Mouse (Mus musculus): ENCODE results near the gene Obscn. TPM values are rescaled to one million over a fixed set of nuclear protein-coding genes. Genes with fewer than 3 reads are reported as not detected.

The Obscn gene
- polyA plus RNA-seq (2012; ENCODE audit: insufficient read depth, insufficient read length, low replicate concordance, missing spikeins): not detected in 2 replicates

DNA sequence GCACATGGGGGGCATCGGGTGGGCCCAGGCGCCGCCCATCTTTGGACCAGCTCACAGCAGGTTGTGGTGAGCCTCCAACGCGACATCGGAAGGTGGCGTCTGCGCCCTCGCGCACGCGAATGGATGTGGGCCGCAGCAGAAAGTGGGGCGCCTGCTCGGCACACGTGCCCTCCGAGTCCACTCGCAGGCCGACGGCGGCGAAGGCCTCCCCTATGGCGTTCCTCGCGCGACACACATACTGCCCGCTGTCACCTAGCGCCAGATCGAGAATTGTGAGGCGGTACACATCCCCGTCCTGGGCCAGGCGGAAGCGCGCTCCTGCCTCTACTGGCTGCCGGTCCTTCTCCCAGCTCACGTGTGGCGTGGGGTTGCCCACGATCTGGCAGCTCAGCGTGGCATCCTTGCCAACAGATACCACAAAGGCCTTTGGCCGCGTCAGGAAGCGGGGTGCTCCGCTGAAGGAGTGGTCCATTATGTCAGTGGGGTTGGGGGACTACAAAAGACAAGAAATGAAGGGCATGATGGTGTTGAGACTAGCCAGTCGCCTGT, at the start of gene Obscn:
TSS of gene Obscn (minus strand) at position 499 of the 549 bp plus-strand sequence.
- H3K27ac ChIP-seq (ENCODE audit: insufficient read depth, low read depth, low read length): no peak within 1 kb of the TSS
- H3K4me3 ChIP-seq (ENCODE audit: insufficient read depth, low read depth, low read length): no peak within 1 kb of the TSS
- TF ChIP-seq CTCF (IDR thresholded peaks at IDR 0.05; ENCODE audit: insufficient read depth, low read depth, low read length) (no peak), POLR2A (IDR thresholded peaks at IDR 0.05; ENCODE audit: insufficient read depth, low read depth, low read length) (no peak)
- WGBS: 18% methylated on average over 44 of the region's 44 CpGs
- H3K4me1 ChIP-seq (ENCODE audit: control insufficient read depth, insufficient read depth, low read length): peaks cover 14% of the 10 kb centered on the region

DNA sequence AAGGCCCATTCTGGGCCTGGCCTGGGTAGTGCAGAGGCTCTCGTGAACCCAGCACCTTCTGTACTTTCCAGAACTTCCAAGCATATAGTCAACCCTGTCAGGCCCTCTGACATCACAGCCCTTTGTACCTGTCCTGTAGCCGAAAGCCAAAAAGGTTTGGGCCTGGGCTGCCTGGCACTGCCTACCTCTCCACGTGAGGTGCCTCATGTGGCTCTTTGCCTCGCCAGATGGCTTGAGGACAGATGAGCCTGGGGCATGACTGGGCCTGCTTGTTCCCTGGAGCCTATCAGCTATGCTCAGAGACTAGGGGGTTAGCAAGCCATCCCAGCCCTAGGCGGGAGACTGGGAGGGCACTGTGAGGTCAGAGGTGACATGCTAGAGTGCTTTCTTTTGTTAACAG, 49.3 kb upstream of the Obscn start:
- Histone ChIP-seq H3K4me1 (ENCODE audit: control insufficient read depth, insufficient read depth, low read length) (peaks cover 10% of the 10 kb centered on the region; the same call in 1 of the 2 replicates), H3K27ac (ENCODE audit: insufficient read depth, low read depth, low read length) (no peak overlapping the region), H3K4me3 (ENCODE audit: insufficient read depth, low read depth, low read length) (no peak overlapping the region)
- no peak for TF ChIP-seq POLR2A (IDR thresholded peaks at IDR 0.05; ENCODE audit: insufficient read depth, low read depth, low read length)
- no peak for TF ChIP-seq CTCF (IDR thresholded peaks at IDR 0.05; ENCODE audit: insufficient read depth, low read depth, low read length)
- WGBS: 90% methylated on average over 5 of the region's 5 CpGs

DNA sequence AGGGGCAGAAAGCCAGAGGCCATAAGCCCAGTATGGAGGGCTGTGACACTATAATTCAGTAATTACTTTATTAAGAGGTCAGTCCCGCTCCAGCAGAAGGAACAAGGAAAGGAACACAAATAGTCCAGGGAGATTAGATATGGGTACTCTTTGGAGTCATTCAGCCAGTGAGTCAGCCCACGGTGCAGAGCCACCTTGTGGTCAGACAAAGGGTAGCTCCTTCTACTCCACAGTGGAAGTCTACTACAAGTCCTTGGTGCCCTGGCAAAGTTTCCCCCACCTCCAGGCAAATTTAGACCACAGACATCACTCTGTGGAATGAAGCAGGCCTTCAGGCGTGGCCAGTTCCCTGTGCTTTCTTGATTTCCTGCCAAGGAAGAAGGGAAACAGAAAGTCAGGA, 47.6 kb upstream of the Obscn start:
- TF ChIP-seq CTCF (IDR thresholded peaks at IDR 0.05; ENCODE audit: insufficient read depth, low read depth, low read length): no peak
- no peak for TF ChIP-seq POLR2A (IDR thresholded peaks at IDR 0.05; ENCODE audit: insufficient read depth, low read depth, low read length)
- no peak overlapping the region for H3K27ac ChIP-seq (ENCODE audit: insufficient read depth, low read depth, low read length)
- H3K4me3 ChIP-seq (ENCODE audit: insufficient read depth, low read depth, low read length): no peak overlapping the region
- peaks cover 4% of the 10 kb centered on the region; the same call in 1 of the 2 replicates for H3K4me1 ChIP-seq (ENCODE audit: control insufficient read depth, insufficient read depth, low read length)
- WGBS: 27% methylated on average over 3 of the region's 3 CpGs

DNA sequence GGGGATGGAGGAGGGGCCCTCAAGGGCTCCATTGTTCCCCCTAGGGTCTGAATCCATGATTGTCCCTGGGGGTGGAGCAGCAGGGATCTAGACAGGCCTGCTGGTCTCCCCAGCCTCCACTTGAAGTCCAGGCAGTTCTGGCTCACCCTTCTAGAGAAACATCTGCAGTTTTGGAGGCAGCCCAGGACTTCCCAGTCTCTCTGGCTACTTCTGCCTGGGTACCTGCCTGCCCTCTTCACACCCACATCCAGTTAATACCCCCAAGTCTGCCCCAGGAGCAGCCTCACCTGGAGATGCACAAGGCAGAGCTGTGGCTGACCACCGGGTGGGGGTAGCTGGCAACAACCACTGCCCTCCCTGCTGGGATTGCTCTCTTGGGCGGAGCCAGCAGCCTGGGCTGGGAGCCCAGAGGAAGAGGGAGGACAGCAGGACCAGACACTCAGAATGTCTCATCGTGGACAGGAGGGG, 46.7 kb upstream of the Obscn start, which contains the start of gene Gjc2:
TSS of gene Gjc2 (minus strand) at position 350 of the 468 bp plus-strand sequence.
- no peak within 1 kb of the TSS for H3K27ac ChIP-seq (ENCODE audit: insufficient read depth, low read depth, low read length)
- TF ChIP-seq POLR2A (IDR thresholded peaks at IDR 0.05; ENCODE audit: insufficient read depth, low read depth, low read length): no peak
- no peak for TF ChIP-seq CTCF (IDR thresholded peaks at IDR 0.05; ENCODE audit: insufficient read depth, low read depth, low read length)
- H3K4me1 ChIP-seq (ENCODE audit: control insufficient read depth, insufficient read depth, low read length): no peaks in the 10 kb centered on the region
- no peak within 1 kb of the TSS for H3K4me3 ChIP-seq (ENCODE audit: insufficient read depth, low read depth, low read length)
- WGBS: 38% methylated on average over 3 of the region's 3 CpGs

DNA sequence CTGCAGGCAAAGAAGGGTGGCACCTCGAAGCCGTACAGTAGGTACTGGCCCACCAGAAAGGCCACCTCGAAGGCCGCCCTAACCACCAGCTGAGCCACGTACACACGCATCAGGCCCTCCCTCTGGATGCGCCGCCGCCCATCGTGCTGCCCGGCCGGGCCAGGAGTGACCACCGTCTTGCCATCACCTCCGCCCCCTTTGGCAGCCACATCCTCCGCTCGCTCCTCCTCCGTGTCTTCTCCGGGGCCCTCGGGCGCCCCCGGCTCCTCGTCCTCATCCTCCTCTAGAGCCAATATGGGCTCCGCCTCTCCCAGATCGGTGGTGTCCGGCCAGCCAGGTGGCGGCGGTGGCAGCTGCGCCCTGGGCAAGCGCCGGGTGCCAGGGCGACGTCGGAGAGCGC, 40.7 kb upstream of the Obscn start:
- no peaks in the 10 kb centered on the region for H3K4me1 ChIP-seq (ENCODE audit: control insufficient read depth, insufficient read depth, low read length)
- no peak for TF ChIP-seq CTCF (IDR thresholded peaks at IDR 0.05; ENCODE audit: insufficient read depth, low read depth, low read length)
- TF ChIP-seq POLR2A (IDR thresholded peaks at IDR 0.05; ENCODE audit: insufficient read depth, low read depth, low read length): no peak
- 8% methylated on average over 34 of the region's 34 CpGs for WGBS
- no peak overlapping the region for H3K27ac ChIP-seq (ENCODE audit: insufficient read depth, low read depth, low read length)
- H3K4me3 ChIP-seq (ENCODE audit: insufficient read depth, low read depth, low read length): no peak overlapping the region

DNA sequence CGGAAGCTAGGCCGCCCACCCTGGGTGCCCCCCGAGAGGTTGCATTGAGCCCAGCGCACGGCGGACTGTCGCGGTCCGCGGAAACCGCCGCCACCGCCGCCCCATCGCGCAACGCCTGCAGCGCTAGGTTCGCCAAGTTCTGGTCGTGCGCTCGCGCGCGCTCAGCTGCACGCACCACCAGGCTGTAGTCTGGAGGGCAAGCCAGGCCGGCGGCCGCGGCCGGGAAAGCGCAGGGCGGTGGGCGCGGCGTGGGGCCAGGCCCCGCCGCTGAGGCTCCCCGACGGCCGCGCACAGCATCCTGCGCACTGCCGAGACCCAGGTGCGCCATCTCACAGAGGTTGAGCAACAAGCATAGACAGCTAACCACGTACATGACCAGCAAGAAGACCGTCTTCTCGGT, 40.3 kb upstream of the Obscn start:
- Histone ChIP-seq H3K4me1 (ENCODE audit: control insufficient read depth, insufficient read depth, low read length) (no peaks in the 10 kb centered on the region), H3K4me3 (ENCODE audit: insufficient read depth, low read depth, low read length) (no peak overlapping the region), H3K27ac (ENCODE audit: insufficient read depth, low read depth, low read length) (no peak overlapping the region)
- TF ChIP-seq CTCF (IDR thresholded peaks at IDR 0.05; ENCODE audit: insufficient read depth, low read depth, low read length) (no peak), POLR2A (IDR thresholded peaks at IDR 0.05; ENCODE audit: insufficient read depth, low read depth, low read length) (no peak)
- WGBS: 6% methylated on average over 48 of the region's 48 CpGs

DNA sequence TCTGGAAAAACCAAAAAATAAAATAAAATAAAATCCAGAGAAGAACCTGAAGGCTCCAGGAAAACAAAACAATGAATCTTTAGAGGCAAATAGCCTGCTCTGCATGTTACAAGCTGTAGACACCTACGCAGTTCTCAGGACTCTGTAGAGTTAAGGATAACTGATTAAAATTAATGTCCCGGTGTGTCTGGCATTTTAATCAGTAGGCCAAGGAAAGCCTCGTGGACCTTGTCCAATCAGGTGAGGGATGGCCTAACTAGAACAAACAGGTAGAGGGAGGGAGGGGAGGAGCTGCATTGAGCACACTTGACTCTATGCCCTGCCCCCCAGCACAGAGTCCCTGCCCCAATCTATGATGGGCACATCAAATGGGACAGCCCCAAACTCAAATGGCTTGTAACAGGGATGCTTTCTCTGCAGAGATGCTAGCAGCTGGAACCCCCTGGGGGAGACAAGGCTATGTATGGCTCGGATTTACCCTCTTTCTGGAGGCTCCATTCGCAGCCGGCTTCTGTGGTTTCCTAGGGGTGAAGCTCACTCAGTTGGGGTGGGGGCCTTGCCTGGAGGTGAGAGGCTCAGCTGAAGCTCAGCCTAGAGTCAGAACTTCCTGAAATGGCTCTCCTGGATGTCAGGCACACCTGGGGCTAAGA, 38.1 kb upstream of the Obscn start:
- TF ChIP-seq CTCF (IDR thresholded peaks at IDR 0.05; ENCODE audit: insufficient read depth, low read depth, low read length): no peak
- TF ChIP-seq POLR2A (IDR thresholded peaks at IDR 0.05; ENCODE audit: insufficient read depth, low read depth, low read length): no peak
- no peaks in the 10 kb centered on the region for H3K4me1 ChIP-seq (ENCODE audit: control insufficient read depth, insufficient read depth, low read length)
- WGBS: 69% methylated on average over 6 of the region's 6 CpGs

DNA sequence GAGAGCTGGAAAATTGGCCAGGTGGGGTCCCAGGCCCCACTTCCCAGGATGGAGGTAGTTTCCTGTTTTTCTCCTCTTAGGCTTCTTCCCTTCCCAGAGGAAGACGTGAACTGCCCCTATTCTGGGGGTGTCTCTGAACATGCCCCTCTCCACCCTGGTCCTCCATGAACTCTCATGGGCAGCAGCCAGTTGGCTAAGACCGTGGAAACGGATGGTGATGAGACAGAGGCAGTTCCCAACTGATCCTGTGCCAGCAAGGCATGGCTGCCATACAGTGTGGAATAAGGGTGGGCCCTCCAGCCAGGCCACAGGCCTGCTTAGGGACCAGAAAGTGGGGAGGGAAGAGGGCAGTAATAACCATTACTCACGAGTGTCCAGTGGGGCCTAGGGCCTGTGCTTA, 34.3 kb upstream of the Obscn start:
- TF ChIP-seq CTCF (IDR thresholded peaks at IDR 0.05; ENCODE audit: insufficient read depth, low read depth, low read length) (no peak), POLR2A (IDR thresholded peaks at IDR 0.05; ENCODE audit: insufficient read depth, low read depth, low read length) (no peak)
- no peaks in the 10 kb centered on the region for H3K4me1 ChIP-seq (ENCODE audit: control insufficient read depth, insufficient read depth, low read length)
- no peak overlapping the region for H3K27ac ChIP-seq (ENCODE audit: insufficient read depth, low read depth, low read length)
- no peak overlapping the region for H3K4me3 ChIP-seq (ENCODE audit: insufficient read depth, low read depth, low read length)
- 70% methylated on average over 4 of the region's 4 CpGs for WGBS

More for the DNA sequence above, 38.1 kb upstream of the Obscn start:
- no peak overlapping the region for H3K4me3 ChIP-seq (ENCODE audit: insufficient read depth, low read depth, low read length)
- no peak overlapping the region for H3K27ac ChIP-seq (ENCODE audit: insufficient read depth, low read depth, low read length)

DNA sequence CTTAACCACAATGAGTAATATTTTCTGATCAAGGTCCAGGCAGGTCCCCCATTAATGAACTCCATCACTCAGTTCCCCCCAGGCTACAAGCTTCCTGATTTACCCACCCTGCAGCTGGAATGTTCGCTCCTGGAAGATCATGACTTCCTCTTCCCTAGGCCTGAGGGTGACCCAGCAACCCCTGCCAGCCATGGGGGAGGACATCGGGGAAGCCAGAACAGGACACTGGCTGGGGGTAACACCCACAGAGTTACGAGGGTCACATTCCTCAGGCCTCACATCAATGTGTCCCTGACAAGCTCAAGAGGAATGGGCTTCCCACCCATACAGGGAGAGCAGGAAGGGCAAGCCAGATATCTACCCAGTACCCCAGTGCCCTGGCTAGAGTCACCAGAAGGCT, 33.6 kb upstream of the Obscn start:
- WGBS: 88% methylated on average over 3 of the region's 3 CpGs
- Histone ChIP-seq H3K27ac (ENCODE audit: insufficient read depth, low read depth, low read length) (no peak overlapping the region), H3K4me1 (ENCODE audit: control insufficient read depth, insufficient read depth, low read length) (no peaks in the 10 kb centered on the region), H3K4me3 (ENCODE audit: insufficient read depth, low read depth, low read length) (no peak overlapping the region)
- no peak for TF ChIP-seq CTCF (IDR thresholded peaks at IDR 0.05; ENCODE audit: insufficient read depth, low read depth, low read length)
- no peak for TF ChIP-seq POLR2A (IDR thresholded peaks at IDR 0.05; ENCODE audit: insufficient read depth, low read depth, low read length)

Data from olfactory bulb, adult 2 months (tissue).